Mouse (Mus musculus) embryonic facial prominence, embryonic 15.5 days (tissue): Measurements from ENCODE around the gene Ivns1abp. TPM values are rescaled to one million over a fixed set of nuclear protein-coding genes. Genes with fewer than 3 reads are reported as not detected.
A peak's percentile ranks its signal among the peaks of the same experiment; 100 is the strongest.
"Not testable (repeated sequence)": the region's sequence is repeated elsewhere in the genome, so short reads cannot be mapped to it uniquely, and the experiment has no call there.

Source experiments
- ATAC-seq: fragments of 200-750 bp; cut with Nextera tagmentation; 2 replicates; pipeline ENCODE4 v1.8.0; 2017; ENCODE audit warnings: low read depth, moderate TSS enrichment; ENCODE audit not compliant: insufficient number of reproducible peaks, low FRiP score, low TSS enrichment
- H3K27ac ChIP-seq: fragments of 300-500 bp; sonication (generic); replicated peaks from 2 replicates; pipeline ENCODE4 v1.5.1; 2015; ENCODE audit warnings: mild to moderate bottlenecking, inconsistent platforms
- H3K27me3 ChIP-seq: fragments of 300-500 bp; sonication (generic); 2 replicates; pipeline ENCODE4 v1.6.1; 2015; ENCODE audit warnings: inconsistent platforms
- H3K36me3 ChIP-seq: fragments of 300-500 bp; sonication (generic); 2 replicates; pipeline ENCODE4 v1.6.1; 2015; ENCODE audit warnings: mild to moderate bottlenecking, inconsistent platforms
- H3K4me1 ChIP-seq: fragments of 300-500 bp; sonication (generic); 2 replicates; pipeline ENCODE4 v1.6.1; 2015; ENCODE audit warnings: inconsistent platforms
- H3K4me2 ChIP-seq: fragments of 300-500 bp; sonication (generic); replicated peaks from 2 replicates; pipeline ENCODE4 v1.6.1; 2015; ENCODE audit warnings: mild to moderate bottlenecking, inconsistent platforms
- H3K4me3 ChIP-seq: fragments of 300-500 bp; sonication (generic); replicated peaks from 2 replicates; pipeline ENCODE4 v1.5.1; 2015; ENCODE audit warnings: mild to moderate bottlenecking, inconsistent platforms
- H3K9ac ChIP-seq: fragments of 300-500 bp; sonication (generic); 2 replicates; pipeline ENCODE4 v1.6.1; 2015; ENCODE audit warnings: inconsistent platforms
- H3K9me3 ChIP-seq: fragments of 300-500 bp; sonication (generic); replicated peaks from 2 replicates; pipeline ENCODE4 v1.6.1; 2016; ENCODE audit warnings: inconsistent platforms
- WGBS: fragments of 180-500 bp; shearing (Covaris S2); methylation state at CpG from one replicate; pipeline ENCODE4 v1.1.7; 2015; 5-methylcytosine and 5-hydroxymethylcytosine counted together
- polyA plus RNA-seq: library from polyadenylated mRNA; unstranded; fragments of >200 nt; fragmentation: Nextera tagmentation; extraction: Ambion mirVana; gene quantifications from 2 replicates; pipeline ENCODE4 v1.2.1, GENCODE M21; 2015

Gene Ivns1abp
- polyA plus RNA-seq: 256 and 268 TPM in 2 replicates

DNA sequence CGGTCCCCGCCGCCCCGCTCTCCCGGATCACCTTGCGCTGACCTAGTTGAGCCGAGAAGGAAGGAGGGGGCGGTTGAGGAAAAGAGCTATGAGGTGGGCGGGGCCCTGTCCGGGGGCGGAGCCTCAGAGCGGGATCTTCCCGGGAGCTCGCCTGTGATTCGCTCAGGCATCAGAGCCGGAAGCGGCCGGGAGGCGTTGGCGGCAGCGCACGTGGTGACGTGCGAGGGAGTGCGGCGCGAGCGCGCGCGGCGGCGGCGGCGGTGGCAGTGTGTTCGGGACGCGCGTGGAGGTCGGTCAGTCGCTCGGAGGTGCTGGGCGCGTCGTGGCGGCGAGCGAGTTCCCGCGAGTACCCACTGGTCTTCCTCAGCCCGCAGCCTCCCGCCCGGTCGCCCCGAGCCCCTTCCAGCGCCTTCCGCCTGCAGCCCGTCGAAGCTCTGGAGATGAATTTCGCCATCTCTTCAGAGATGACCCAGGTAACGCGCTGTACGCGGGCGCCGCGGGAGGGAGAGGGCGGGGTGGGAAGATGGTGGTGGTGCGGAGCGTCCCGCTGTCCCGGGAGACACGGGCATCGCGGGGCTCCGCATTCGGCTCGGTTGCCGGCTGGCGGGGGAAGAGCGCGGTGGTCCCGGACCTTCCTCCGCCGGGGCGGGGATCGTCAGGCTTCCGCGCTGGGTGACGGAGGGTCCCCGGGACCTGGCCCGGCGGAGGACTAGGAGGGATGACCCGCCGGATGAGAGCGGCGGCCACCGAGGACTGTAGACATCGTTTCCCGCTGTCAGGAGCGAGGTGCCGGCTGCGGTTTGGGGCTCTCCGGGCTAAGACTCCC, at the start of gene Ivns1abp:
Gene Ivns1abp, plus strand, starts transcription at position 195 of the 826 bp plus-strand sequence.
- Histone ChIP-seq H3K4me1 (peaks cover 28% of the 10 kb centered on the region), H3K27ac (peak within 1 kb of the TSS; percentile 95), H3K27me3 (no peaks in the 10 kb centered on the region), H3K4me3 (peak within 1 kb of the TSS; percentile 86), H3K9ac (peak within 1 kb of the TSS; percentile 77), H3K36me3 (peaks cover 2% of the 10 kb centered on the region; the same call in 1 of the 2 replicates), H3K4me2 (peak within 1 kb of the TSS; percentile 73), H3K9me3 (no peaks in the 10 kb centered on the region)
- ATAC-seq: peak; percentile 94
- WGBS: under 1% methylated on average over 80 of the region's 104 CpGs

DNA sequence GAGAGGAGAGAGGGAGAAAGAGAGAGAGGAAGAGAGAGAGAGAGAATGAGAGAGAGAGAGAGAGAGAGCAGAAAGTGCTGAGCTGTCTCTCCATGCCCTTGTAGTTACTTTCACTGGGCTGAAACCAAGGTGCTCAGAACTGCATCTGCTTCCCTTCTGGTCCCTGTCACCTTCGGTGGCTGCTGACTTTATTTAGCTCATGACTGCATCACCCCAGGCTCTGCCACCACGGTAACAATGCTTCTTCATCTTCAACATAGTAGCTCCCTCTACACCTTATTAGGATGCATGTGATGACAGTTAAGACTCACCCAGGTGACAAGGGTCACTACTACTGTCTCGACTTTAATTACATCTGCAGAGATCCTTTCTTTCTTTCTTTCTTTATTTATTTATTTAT, 48.8 kb upstream of the Ivns1abp start:
- no peak for ATAC-seq
- WGBS: 70% methylated on average over 3 of the region's 3 CpGs
- Histone ChIP-seq H3K4me1 (no peaks in the 10 kb centered on the region), H3K36me3 (no peaks in the 10 kb centered on the region), H3K27me3 (no peaks in the 10 kb centered on the region), H3K4me3 (no peak overlapping the region), H3K9me3 (no peaks in the 10 kb centered on the region), H3K9ac (no peak overlapping the region), H3K4me2 (no peak overlapping the region), H3K27ac (no peak overlapping the region)

DNA sequence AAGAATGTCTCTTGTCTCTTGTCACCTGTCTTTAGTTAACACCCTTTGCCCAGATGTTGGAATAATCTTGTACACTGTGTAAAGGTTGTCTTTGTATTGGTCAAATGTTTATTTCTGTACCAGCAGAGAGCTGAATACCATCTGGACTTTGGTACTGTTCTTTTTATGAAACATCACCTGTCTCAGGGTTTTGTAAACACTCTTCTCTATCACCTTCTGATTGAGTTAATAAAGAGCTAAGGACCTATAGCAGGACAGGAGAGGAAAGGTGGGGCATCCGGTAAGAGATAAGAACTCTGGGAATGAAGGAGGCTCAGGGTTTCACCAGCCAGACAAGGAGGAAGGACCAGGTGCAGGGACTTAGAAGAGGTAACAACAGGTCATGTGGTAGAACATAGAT, 47.7 kb upstream of the Ivns1abp start:
- no peak overlapping the region for H3K27ac ChIP-seq
- H3K36me3 ChIP-seq: no peaks in the 10 kb centered on the region
- no peak overlapping the region for H3K9ac ChIP-seq
- no peak for ATAC-seq
- no peaks in the 10 kb centered on the region for H3K4me1 ChIP-seq
- H3K4me3 ChIP-seq: no peak overlapping the region
- 88% methylated on average over 1 of the region's 1 CpGs for WGBS
- no peaks in the 10 kb centered on the region for H3K27me3 ChIP-seq
- H3K4me2 ChIP-seq: no peak overlapping the region
- no peaks in the 10 kb centered on the region for H3K9me3 ChIP-seq

DNA sequence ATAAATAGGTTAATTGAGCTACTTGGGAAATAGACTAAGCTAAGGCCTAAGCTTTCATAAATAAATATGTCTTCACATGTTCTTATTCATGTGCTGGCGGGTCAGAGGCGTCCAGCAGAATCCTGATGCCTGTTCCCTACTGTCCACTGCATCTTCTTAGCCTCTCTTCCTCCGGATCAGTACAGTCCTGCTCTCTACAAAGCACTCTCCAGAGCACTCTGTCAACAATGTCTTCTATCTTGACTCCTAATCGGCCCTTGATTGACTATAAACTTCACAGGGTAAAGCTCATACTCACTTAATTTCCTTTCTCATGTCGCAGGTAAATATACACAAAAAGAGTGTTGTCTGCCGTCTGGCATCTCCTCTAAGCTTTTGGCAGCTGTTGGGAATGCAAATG, 47.3 kb upstream of the Ivns1abp start:
- Histone ChIP-seq H3K9me3 (no peaks in the 10 kb centered on the region), H3K4me2 (no peak overlapping the region), H3K27me3 (no peaks in the 10 kb centered on the region), H3K9ac (no peak overlapping the region), H3K36me3 (no peaks in the 10 kb centered on the region), H3K4me1 (no peaks in the 10 kb centered on the region), H3K4me3 (no peak overlapping the region), H3K27ac (no peak overlapping the region)
- WGBS: 86% methylated on average over 6 of the region's 6 CpGs
- no peak for ATAC-seq

DNA sequence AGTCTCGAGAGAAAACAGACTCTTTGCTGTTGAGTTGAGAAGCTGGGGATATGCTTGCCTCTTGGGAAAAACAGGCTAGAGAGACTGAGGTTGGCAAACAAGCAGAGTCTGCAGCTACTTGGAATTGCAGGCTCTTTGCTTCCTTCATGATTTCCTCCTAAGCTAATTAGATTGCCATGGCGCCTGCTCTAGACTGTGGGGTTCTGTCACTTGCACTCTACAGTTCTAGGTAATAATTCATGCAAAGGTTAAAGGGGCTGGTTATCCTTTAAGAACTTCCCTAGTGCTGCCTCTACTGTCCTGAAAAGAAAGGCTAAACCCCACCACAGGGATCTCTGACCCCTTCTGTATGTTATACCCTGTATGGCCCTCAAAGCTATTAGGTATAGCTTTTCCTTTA, 46.7 kb upstream of the Ivns1abp start:
- no peaks in the 10 kb centered on the region for H3K36me3 ChIP-seq
- no peak overlapping the region for H3K27ac ChIP-seq
- H3K4me3 ChIP-seq: no peak overlapping the region
- no peak overlapping the region for H3K4me2 ChIP-seq
- H3K4me1 ChIP-seq: no peaks in the 10 kb centered on the region
- no peaks in the 10 kb centered on the region for H3K9me3 ChIP-seq
- no peak overlapping the region for H3K9ac ChIP-seq
- H3K27me3 ChIP-seq: no peaks in the 10 kb centered on the region
- WGBS: 82% methylated on average over 2 of the region's 2 CpGs
- no peak for ATAC-seq

DNA sequence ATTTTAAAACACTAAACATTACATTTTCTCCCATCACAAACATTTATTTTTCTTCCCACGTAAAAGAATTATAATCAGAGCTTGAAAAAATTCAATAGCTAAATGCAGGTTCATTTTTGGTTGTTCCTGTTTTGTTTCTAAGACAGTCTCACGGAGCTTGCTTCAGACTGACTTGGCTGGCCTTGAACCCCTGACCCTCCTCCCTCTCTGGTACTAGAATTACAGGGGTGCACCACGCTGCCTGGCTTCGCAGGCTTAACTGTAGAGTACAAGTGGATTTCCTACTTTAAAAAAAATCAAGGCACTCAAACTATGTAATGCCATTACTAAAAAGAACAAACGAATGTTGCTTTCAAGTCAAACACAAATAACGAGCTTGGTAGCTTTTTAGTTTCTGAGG, 42.8 kb upstream of the Ivns1abp start:
- Histone ChIP-seq H3K27ac (no peak overlapping the region), H3K4me1 (no peaks in the 10 kb centered on the region), H3K9ac (no peak overlapping the region), H3K9me3 (no peaks in the 10 kb centered on the region), H3K4me3 (no peak overlapping the region), H3K36me3 (no peaks in the 10 kb centered on the region), H3K4me2 (no peak overlapping the region), H3K27me3 (no peaks in the 10 kb centered on the region)
- no peak for ATAC-seq
- 53% methylated on average over 6 of the region's 6 CpGs for WGBS

DNA sequence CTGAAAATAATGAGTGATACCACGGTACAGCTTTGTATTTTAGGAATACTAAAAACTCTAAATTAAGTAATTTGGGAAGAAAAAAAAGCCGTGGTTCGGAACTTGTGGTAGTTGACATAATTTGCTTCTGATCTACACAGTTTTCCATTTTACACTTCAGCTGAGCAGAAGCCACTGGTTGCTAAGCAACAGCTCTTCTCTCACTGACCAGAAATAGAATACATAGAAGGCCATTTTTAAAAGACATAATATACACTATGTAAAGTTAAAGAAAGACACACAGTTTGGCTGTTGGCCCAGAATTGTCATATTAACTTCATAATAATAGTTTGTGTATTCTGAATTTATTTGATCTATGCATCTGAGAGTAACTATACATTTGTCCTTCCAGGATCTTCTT, 42.4 kb upstream of the Ivns1abp start:
- ATAC-seq: no peak
- no peaks in the 10 kb centered on the region for H3K27me3 ChIP-seq
- no peak overlapping the region for H3K27ac ChIP-seq
- no peaks in the 10 kb centered on the region for H3K4me1 ChIP-seq
- H3K9me3 ChIP-seq: no peaks in the 10 kb centered on the region
- no peak overlapping the region for H3K9ac ChIP-seq
- H3K4me3 ChIP-seq: no peak overlapping the region
- 50% methylated on average over 3 of the region's 3 CpGs for WGBS
- no peaks in the 10 kb centered on the region for H3K36me3 ChIP-seq
- H3K4me2 ChIP-seq: no peak overlapping the region

DNA sequence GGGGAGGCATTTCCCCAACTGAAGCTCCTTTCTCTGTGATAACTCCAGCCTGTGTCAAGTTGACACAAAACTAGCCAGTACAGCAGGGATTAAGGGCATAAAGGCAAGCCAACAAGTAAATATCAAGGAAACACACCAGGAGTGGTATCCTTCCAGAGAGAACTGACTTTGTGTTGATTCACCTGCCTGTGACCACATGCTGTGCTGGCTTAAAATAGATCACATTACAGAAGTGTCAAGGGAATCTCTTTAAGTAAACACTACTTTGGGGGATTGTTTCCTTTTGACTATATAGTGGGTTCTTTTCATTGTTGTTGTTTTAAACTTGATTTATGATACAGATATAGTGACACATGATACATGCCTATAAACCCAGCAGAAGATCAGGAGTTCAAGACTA, 41.0 kb upstream of the Ivns1abp start:
- no peak for ATAC-seq
- Histone ChIP-seq H3K27me3 (no peaks in the 10 kb centered on the region), H3K9ac (no peak overlapping the region), H3K27ac (no peak overlapping the region), H3K36me3 (no peaks in the 10 kb centered on the region), H3K4me1 (no peaks in the 10 kb centered on the region), H3K9me3 (no peaks in the 10 kb centered on the region), H3K4me2 (no peak overlapping the region), H3K4me3 (no peak overlapping the region)

DNA sequence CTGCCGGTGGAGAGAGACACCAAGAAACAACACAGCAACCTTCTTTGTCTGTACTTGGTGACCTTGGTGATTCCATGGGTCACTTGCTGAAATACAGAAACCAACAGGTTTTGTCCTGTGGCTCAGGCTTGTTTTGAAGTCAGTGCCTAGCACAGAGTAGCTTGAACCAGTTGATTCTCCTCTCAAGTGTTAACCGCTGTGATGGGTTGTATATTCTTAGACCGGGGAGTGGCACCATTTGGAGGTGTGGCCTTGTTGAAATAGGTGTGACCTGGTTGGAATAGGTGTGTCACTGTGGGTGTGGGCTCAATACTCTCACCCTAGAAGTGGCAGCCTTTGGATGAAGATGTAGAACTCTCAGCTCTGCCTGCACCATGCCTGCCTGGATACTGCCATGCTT, 39.3 kb upstream of the Ivns1abp start:
- ATAC-seq, H3K4me2 ChIP-seq, H3K4me1 ChIP-seq, H3K27ac ChIP-seq, H3K36me3 ChIP-seq, H3K9ac ChIP-seq, H3K27me3 ChIP-seq, H3K4me3 ChIP-seq, H3K9me3 ChIP-seq: not testable (repeated sequence)
- WGBS: 85% methylated on average over 3 of the region's 3 CpGs

DNA sequence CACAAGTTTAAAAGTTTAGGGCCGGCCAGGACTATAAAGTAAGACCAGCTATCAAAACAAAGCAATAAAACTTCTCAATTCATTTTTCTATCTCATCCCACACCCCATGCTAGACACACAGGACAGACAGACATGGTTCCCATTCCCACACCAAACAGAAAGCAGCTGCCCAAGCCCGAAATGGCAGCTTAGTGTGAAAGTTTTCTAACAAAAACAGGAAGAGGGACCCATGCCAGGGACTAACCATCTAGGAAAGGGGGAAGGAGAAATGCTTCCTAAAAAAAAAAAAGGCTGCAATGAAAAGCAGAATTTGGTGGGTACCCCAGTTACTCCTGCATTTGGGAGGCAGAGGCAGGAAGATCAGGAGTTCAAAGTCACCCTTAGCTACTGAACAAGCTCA, 37.2 kb upstream of the Ivns1abp start:
- Histone ChIP-seq H3K9me3 (no peaks in the 10 kb centered on the region), H3K36me3 (no peaks in the 10 kb centered on the region), H3K27ac (no peak overlapping the region), H3K27me3 (no peaks in the 10 kb centered on the region), H3K4me1 (no peaks in the 10 kb centered on the region), H3K9ac (no peak overlapping the region), H3K4me2 (no peak overlapping the region), H3K4me3 (no peak overlapping the region)
- ATAC-seq: no peak
- WGBS: 51% methylated on average over 2 of the region's 2 CpGs

DNA sequence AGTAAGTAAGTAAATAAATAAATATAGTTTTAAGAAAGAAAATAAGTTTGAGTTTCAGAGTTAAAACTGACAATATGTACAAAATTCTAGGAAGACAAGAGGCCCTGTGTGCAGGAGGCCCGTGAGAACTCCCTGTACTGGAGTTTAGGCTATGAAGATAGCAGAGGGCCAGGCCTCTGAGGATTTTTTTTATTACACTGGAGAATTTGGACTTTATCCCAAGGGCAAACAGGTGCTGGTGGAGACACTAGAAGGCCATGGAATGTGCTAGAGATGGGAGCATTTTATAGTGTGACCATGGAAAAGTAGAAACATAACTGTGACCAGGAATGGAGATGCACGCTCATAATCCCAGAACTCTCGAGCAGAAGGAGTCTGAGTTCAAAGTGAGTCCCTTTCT, 36.5 kb upstream of the Ivns1abp start:
- H3K4me3 ChIP-seq: no peak overlapping the region
- no peaks in the 10 kb centered on the region for H3K9me3 ChIP-seq
- H3K27ac ChIP-seq: no peak overlapping the region
- 52% methylated on average over 3 of the region's 3 CpGs for WGBS
- H3K4me2 ChIP-seq: no peak overlapping the region
- no peaks in the 10 kb centered on the region for H3K36me3 ChIP-seq
- no peak overlapping the region for H3K9ac ChIP-seq
- no peak for ATAC-seq
- H3K4me1 ChIP-seq: no peaks in the 10 kb centered on the region
- no peaks in the 10 kb centered on the region for H3K27me3 ChIP-seq

DNA sequence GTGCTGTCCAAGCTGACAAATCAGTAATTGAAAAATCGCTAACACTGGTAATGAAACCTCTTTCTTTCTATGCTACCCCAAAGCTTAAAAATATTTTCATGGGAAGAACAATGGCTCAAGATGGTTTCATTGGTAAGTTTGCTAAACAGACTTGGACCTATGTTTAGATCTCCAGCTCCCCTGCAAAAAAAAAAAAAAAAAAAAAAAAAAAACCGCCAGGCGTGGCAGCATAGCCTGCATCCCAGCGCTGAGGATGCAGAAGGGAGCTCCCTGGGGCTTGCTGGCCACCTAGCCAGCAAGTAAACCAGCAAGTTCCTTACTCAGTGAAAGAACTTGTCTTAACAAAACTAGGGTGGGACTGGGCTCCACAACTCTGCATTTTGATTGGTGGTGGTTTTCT, 35.8 kb upstream of the Ivns1abp start:
- 55% methylated on average over 4 of the region's 4 CpGs for WGBS
- Histone ChIP-seq H3K36me3 (no peaks in the 10 kb centered on the region), H3K9me3 (no peaks in the 10 kb centered on the region), H3K4me2 (no peak overlapping the region), H3K4me3 (no peak overlapping the region), H3K27ac (no peak overlapping the region), H3K9ac (no peak overlapping the region), H3K4me1 (no peaks in the 10 kb centered on the region), H3K27me3 (no peaks in the 10 kb centered on the region)
- no peak for ATAC-seq
